Mouse (Mus musculus): ENCODE results near the gene Atp5s. TPM values are rescaled to one million over a fixed set of nuclear protein-coding genes. Genes with fewer than 3 reads are reported as not detected.

The Atp5s gene
- total and polyA plus RNA-seq, 2 experiments from 2014 or later = 19.9 to 23.0 TPM

DNA sequence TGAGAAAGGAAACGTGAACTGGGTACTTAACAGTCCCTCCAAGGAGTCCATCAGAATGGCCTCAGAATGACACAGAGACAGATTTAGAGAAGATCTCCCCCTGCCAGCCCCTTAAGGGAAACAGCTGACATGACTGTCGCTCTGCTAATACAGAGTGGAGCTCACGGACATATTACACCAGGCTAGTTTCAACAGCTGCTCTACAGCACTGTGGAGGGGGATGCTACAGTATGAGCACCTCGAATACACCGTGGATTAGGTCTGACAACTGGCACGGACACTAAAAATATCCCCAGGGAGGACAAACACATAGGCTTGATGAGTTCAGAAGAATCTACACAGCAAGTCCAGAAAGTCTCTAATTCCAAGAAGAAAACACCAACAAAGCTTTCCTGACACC, 26.4 kb upstream of the Atp5s start:
- Histone ChIP-seq H3K27ac (ENCODE audit: low read depth, low read length) (no peak overlapping the region), H3K9me3 (ENCODE audit: low read length) (no peaks in the 10 kb centered on the region), H3K27me3 (ENCODE audit: insufficient read depth, low read length) (no peaks in the 10 kb centered on the region), H3K4me1 (ENCODE audit: insufficient read depth) (no peaks in the 10 kb centered on the region), H3K36me3 (ENCODE audit: insufficient read depth) (peaks cover 7% of the 10 kb centered on the region; the same call in 1 of the 2 replicates), H3K4me2 (ENCODE audit: low read depth) (no peak overlapping the region), H3K9ac (no peak overlapping the region), H3K4me3 (ENCODE audit: low read depth, low read length) (no peak overlapping the region)
- DNase-seq (no peak), ATAC-seq (no peak)
- no peak for TF ChIP-seq CTCF (IDR thresholded peaks at IDR 0.05; ENCODE audit: low read depth)
- 89% methylated on average over 6 of the region's 6 CpGs for WGBS

DNA sequence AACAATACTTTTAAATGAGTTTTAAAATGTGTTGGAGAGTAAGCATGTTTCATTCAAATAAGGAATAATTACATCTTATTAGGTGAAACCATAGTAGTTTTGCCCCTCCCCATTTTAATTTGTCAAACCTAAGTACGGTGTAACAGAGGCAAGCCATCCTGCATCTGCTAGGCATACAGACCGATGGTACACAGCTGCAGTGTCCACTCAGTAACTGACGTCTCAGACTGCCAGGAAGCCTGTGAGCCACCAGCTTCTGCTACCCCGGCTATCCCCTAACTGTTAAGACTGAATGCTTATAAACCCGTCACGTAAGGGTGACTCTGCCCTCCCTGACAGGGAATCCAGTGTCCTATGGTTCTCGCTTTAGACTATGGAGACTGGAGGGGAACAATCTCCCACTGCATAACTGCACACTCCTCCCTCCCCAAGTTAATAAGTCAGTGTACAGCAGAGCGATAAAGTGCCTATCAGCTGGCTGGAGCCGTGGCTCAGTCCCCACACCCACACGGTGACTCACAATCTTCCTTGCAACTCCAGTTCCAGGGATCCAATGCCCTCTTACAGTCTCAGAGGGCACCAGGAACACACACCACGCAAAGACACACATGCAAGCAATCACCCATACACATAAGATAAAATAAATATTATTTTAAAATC, 19.8 kb upstream of the Atp5s start:
- 0 out of 2 replicates have a peak, but pooled peaks cover 3% of the 10 kb centered on the region for H3K36me3 ChIP-seq (ENCODE audit: insufficient read depth)
- H3K4me2 ChIP-seq (ENCODE audit: low read depth) = no peak overlapping the region
- TF ChIP-seq CTCF (IDR thresholded peaks at IDR 0.05; ENCODE audit: low read depth) = no peak
- H3K9me3 ChIP-seq (ENCODE audit: low read length) = no peaks in the 10 kb centered on the region
- H3K27ac ChIP-seq (ENCODE audit: low read depth, low read length) = no peak overlapping the region
- no peaks in the 10 kb centered on the region for H3K4me1 ChIP-seq (ENCODE audit: insufficient read depth)
- no peak overlapping the region for H3K9ac ChIP-seq
- 89% methylated on average over 11 of the region's 11 CpGs for WGBS
- ATAC-seq (no peak), DNase-seq (no peak)
- H3K4me3 ChIP-seq (ENCODE audit: low read depth, low read length) = no peak overlapping the region
- H3K27me3 ChIP-seq (ENCODE audit: insufficient read depth, low read length) = no peaks in the 10 kb centered on the region

DNA sequence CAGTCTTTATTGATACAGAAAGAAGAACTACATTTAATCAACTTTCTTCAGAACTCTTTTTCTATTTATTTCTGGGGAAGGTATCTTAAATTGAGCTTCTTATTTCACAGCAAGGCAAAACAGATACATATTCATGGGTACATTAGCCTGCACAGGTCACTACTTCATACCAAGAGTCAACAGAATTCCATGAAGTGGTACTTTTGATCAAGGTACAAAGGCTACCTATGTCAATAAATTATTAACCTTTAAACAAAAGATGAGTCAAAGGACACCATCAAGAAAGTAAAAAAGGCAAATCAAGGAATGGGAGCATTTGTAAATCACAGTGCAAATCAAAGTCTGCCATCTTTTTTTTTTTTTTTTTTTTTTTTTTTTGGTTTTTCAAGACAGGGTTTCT, 11.1 kb upstream of the Atp5s start:
- Histone ChIP-seq H3K9ac (no peak overlapping the region), H3K4me2 (ENCODE audit: low read depth) (no peak overlapping the region), H3K4me1 (ENCODE audit: insufficient read depth) (no peaks in the 10 kb centered on the region), H3K27ac (ENCODE audit: low read depth, low read length) (no peak overlapping the region), H3K9me3 (ENCODE audit: low read length) (no peaks in the 10 kb centered on the region), H3K4me3 (ENCODE audit: low read depth, low read length) (no peak overlapping the region), H3K27me3 (ENCODE audit: insufficient read depth, low read length) (no peaks in the 10 kb centered on the region), H3K36me3 (ENCODE audit: insufficient read depth) (0 out of 2 replicates have a peak, but pooled peaks cover 4% of the 10 kb centered on the region)
- ATAC-seq (no peak), DNase-seq (no peak)
- no peak for TF ChIP-seq CTCF (IDR thresholded peaks at IDR 0.05; ENCODE audit: low read depth)

DNA sequence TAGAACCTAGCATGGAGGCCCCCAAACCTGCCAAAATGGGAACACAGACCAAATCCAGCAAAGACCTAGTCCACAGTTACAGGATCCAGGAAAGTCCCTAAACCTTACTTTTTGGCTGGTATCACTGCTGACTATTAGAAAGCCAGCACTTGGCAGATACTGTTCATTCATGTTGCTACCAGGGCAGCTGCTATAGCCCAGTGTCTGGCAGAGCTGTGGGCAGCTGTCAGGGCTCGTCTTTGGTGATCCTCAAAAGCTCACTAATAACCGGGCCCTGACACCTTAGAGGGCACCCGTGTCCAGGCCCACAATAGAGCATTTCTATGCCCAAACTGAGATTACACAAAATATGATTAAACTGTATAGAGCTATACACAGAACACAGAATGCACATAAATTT, 1.9 kb upstream of the Atp5s start:
- no peaks in the 10 kb centered on the region for H3K36me3 ChIP-seq (ENCODE audit: insufficient read depth)
- DNase-seq = no peak
- H3K4me1 ChIP-seq (ENCODE audit: insufficient read depth) = peaks cover 14% of the 10 kb centered on the region

DNA sequence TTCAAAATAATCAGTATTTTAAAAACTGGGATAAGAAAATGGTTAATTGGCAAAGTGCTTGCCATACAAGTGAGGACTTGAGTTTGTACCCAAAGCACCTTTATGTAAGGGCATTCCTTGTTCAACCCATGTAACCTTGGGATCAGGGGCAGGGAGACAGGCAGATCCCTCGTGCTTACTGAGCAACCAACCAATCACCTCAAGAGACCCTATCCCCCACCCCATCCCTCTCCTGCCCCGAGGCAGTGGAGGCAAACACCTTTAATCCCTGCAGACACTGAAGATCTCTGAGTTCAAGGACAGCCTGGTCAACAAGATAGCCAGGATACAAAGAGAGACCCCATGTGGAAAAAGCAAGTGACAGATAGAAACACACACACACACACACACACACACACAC, 1.4 kb upstream of the Atp5s start:
- no peak for DNase-seq
- Histone ChIP-seq H3K36me3 (ENCODE audit: insufficient read depth) (no peaks in the 10 kb centered on the region), H3K9me3 (ENCODE audit: low read length) (no peaks in the 10 kb centered on the region), H3K27me3 (ENCODE audit: insufficient read depth, low read length) (no peaks in the 10 kb centered on the region), H3K27ac (ENCODE audit: low read depth, low read length) (no peak overlapping the region), H3K4me2 (ENCODE audit: low read depth) (peak overlapping the region; percentile 96), H3K9ac (no peak overlapping the region), H3K4me3 (ENCODE audit: low read depth, low read length) (peak overlapping the region; percentile 60; the same call in 1 of the 2 replicates), H3K4me1 (ENCODE audit: insufficient read depth) (peaks cover 14% of the 10 kb centered on the region)
- WGBS = 56% methylated on average over 2 of the region's 2 CpGs
- no peak for TF ChIP-seq CTCF (IDR thresholded peaks at IDR 0.05; ENCODE audit: low read depth)
- no peak for ATAC-seq

More for the DNA sequence above, 1.9 kb upstream of the Atp5s start:
- Histone ChIP-seq H3K4me3 (ENCODE audit: low read depth, low read length) (no peak overlapping the region), H3K9ac (no peak overlapping the region), H3K27ac (ENCODE audit: low read depth, low read length) (no peak overlapping the region), H3K27me3 (ENCODE audit: insufficient read depth, low read length) (no peaks in the 10 kb centered on the region), H3K9me3 (ENCODE audit: low read length) (no peaks in the 10 kb centered on the region), H3K4me2 (ENCODE audit: low read depth) (no peak overlapping the region)
- TF ChIP-seq CTCF (IDR thresholded peaks at IDR 0.05; ENCODE audit: low read depth) = no peak
- ATAC-seq = no peak
- 76% methylated on average over 3 of the region's 3 CpGs for WGBS

DNA sequence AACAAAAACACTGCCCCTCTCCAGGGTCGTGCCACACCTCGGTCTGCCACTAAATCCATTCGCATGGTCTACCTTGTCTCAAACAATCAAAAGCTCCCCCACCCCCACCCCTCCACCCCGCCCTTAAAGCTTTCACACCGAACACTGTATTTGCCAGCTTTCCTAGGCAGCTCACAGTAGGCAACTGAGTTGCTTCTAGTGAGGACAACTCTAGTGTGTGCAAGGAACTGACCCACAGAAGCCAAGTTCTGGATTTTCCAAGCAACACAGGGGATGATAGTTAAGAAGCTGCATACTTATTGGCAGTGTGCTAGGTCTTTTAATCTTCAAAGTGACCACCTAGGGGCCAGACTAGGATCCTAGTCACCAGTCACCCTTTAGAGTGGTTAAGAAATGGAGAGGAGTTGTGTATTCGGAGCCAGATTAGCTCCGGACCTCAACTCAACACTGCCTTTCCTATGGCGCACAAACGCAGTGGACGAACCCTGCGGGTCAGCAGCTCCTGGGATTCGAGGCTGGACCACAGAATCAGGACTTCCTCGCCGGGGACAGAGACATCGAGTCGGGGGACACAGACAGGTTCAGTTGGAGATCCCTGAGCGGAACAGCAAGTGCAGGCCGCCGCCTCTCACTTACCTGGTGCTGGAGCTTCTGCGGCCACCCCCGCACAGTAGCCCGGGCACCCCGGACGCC, 586 bp upstream of the Atp5s start:
- Histone ChIP-seq H3K27me3 (ENCODE audit: insufficient read depth, low read length) (no peaks in the 10 kb centered on the region), H3K9ac (peak overlapping the region; percentile 60), H3K4me1 (ENCODE audit: insufficient read depth) (peaks cover 14% of the 10 kb centered on the region), H3K27ac (ENCODE audit: low read depth, low read length) (no peak overlapping the region), H3K9me3 (ENCODE audit: low read length) (no peaks in the 10 kb centered on the region), H3K4me2 (ENCODE audit: low read depth) (peak overlapping the region; percentile 96), H3K36me3 (ENCODE audit: insufficient read depth) (no peaks in the 10 kb centered on the region), H3K4me3 (ENCODE audit: low read depth, low read length) (peak overlapping the region; percentile 60)
- no peak for DNase-seq
- TF ChIP-seq CTCF (IDR thresholded peaks at IDR 0.05; ENCODE audit: low read depth) = no peak
- WGBS = 2% methylated on average over 22 of the region's 24 CpGs
- ATAC-seq = peak; percentile 19

DNA sequence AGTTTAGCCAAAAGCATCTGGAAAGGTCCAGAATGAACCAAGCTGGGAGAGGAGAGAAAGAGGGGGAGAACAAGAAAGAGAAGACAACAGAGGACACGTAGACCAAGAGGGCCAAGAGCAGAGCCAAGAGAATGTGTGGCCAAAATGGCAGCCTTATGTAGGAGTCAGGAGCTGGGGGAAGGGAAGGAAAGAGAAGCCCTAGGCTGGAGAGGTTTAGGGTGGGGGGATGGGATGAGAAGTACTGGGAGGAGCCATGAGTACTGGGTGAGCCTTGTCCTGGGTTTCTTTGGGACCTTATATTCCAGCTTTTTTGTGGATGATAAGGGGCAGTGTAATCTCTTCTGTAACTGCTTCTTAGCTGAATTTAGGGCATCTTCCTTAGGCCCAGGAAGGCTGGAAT, 4.5 kb downstream of the Atp5s start:
- Histone ChIP-seq H3K36me3 (ENCODE audit: insufficient read depth) (no peaks in the 10 kb centered on the region), H3K4me3 (ENCODE audit: low read depth, low read length) (no peak overlapping the region), H3K27me3 (ENCODE audit: insufficient read depth, low read length) (no peaks in the 10 kb centered on the region), H3K9me3 (ENCODE audit: low read length) (no peaks in the 10 kb centered on the region), H3K27ac (ENCODE audit: low read depth, low read length) (no peak overlapping the region), H3K4me2 (ENCODE audit: low read depth) (no peak overlapping the region), H3K4me1 (ENCODE audit: insufficient read depth) (peaks cover 7% of the 10 kb centered on the region), H3K9ac (no peak overlapping the region)
- no peak for TF ChIP-seq CTCF (IDR thresholded peaks at IDR 0.05; ENCODE audit: low read depth)
- 74% methylated on average over 1 of the region's 1 CpGs for WGBS
- DNase-seq (no peak), ATAC-seq (no peak)

Measured in forebrain, postnatal 0 days (tissue).